Mouse (Mus musculus): ENCODE results near the gene Kcnn4.

Kcnn4 gene

GRCm38 (mm10) chr7:24425919-24426318, 55.9 kb downstream of the Kcnn4 start:
- no peak for DNase-seq (ENCODE audit: low spot score)

- DNase-seq (ENCODE audit: low spot score), result no peak
Observed at GRCm38 (mm10) chr7:24427168-24427567, 57.1 kb downstream of the Kcnn4 start.

- DNase-seq (ENCODE audit: low spot score), result no peak
Observed at GRCm38 (mm10) chr7:24428725-24429124, 58.7 kb downstream of the Kcnn4 start.

GRCm38 (mm10) chr7:24429413-24430112, 59.5 kb downstream of the Kcnn4 start:
- no peak for DNase-seq (ENCODE audit: low spot score)

- DNase-seq (ENCODE audit: low spot score), result no peak
Observed at GRCm38 (mm10) chr7:24430551-24431345, 60.7 kb downstream of the Kcnn4 start.

GRCm38 (mm10) chr7:24431713-24432112, 61.6 kb downstream of the Kcnn4 start:
- no peak for DNase-seq (ENCODE audit: low spot score)

GRCm38 (mm10) chr7:24435305-24435704, 65.2 kb downstream of the Kcnn4 start:
- no peak for DNase-seq (ENCODE audit: low spot score)
